Mouse (Mus musculus) kidney, postnatal 4 days (tissue): ENCODE data around the gene Gm11060.

Experiments
- DNase-seq, 2 experiments: peaks; one replicate each; pipeline ENCODE4 v3.0.0; 2021; ENCODE audit warnings: mixed read lengths in 2 of 2

Gm11060 gene

DNA sequence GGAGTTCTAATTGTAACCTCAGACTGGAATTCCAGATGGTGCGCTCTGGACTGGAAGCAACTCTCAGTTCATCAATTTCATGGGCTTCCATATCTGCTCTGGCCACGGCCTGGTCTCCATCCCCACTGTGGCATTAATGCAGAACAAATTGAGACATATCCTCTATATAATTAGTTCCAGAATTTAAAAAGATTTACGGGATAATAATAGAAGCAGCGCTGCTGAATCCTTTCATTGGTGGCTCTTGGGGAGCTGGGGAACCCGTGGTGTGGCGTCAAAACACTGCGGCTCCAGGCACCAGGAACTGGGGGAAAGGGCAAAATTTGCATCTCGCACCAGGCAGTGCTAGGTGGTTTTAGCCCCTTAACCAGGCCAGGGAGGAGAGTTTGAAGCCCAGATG, 30.4 kb downstream of the Gm11060 start:
- DNase-seq = peak in 1 of 2 experiments; percentile 30

DNA sequence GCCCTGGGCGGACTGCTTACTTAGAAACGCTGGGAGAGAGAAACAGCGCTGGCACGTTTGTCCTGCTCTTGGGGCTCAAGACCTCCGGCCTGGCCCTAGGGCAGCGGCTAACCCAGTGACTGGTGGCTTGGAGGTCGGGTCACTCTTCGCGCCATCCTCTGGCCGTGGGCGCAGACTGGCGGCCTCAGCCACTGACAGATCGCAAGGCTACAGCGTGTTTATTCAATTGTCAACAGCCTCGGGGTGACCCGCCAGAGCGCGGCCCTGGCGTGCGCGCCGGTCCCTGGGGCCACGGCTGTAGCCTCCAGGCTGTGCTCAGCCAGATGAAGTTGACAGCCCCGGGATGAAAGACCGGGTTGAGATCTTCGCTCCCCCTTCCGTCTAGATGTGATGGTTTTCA, 31.1 kb downstream of the Gm11060 start:
- peak; percentile 57 to 69 for DNase-seq

DNA sequence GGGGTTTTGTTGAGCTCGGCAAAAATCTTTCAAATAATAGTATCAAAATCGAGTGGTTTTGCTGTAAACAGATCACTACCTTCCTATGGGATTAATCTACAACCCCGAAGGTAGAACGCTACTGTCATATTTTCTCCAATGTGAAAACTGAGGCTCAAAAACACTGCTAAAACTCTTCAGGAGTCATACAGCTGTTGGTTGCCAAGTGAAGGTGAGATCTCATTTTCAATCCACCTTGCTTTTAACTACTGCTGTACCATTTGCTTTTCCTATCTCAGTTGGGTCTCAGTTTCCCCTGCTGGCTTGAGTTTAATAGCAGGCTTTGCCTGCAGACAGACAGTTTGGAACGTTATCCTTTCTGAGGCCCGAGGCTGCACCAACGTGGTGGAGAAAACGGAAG, 31.6 kb downstream of the Gm11060 start:
- no peak for DNase-seq

DNA sequence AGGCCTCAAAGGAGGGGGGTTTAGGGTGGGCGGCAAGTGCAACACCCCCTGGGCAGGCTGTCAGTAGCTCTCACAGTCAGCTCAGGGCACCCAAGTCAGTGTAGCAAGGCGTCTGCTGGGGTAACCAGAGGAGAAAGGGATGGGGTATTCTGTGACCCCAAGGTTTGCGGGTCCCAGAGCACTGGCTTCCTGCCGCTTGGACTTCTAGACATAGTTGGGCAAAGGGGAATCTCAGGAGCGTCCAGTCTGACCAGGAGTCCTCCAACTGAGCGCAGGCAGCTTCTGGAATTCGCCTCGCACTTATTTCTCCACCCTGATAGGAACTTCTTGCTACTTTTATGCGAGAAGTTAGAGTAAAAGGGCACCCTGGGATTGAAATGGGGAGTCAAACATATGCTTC, 32.1 kb downstream of the Gm11060 start:
- DNase-seq = no peak

DNA sequence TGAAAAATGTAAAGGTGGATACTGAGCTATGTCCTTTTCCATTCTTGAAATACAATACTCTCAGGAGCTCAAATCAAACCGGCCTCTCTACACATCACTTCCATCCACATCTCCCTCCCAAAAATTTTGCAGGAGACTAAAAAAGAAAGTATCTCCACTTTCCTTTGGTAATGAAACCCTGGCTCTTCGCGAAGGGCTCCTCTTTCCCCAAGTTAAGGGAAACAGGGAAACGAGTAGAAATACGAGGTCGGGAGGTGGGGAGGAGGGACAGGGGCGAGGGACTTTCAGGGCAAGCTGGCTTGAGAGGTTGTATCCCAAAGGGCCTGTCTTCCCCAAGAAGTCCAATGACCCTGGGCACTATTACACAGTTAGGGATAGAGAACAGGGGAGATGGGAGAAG, 32.6 kb downstream of the Gm11060 start:
- no peak for DNase-seq

DNA sequence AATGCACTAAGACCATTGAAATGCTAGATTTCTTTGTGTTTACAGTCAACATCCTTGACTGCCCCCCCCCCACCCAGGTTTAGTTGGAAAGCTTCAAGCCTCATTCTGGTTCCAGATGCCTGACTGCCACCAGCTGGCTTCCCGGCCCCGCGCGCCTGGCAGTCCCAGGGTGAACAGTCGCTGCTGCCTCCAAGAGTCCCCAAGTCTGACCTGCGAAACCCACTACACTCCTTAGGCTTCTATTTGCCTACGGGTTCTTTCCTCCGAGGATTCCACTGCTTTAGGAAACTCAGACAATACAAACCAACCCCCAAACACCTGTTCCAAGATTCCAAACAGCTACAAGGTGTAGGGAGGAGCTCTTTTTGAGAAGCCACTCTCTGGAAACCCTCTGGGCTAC, 33.4 kb downstream of the Gm11060 start:
- peak; percentile 47 to 61 for DNase-seq

DNA sequence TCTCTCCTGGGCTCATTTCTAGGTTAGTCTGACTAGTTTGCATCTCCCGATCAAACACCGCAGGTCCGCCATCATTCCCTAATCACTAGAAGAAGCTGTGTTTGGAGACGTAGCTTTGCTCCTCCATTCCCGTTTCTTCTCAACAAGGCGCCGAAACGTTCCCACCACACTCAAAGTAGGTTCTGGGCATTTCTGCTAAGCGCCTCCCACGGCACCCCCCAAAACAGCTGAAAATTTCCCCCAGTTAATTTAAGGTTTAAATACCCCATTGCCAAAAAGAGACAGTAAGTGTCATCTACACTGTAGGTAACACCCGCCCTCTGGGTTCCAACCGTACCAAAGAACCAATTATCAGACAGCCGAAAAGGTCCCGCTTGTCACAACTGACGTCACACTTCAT, 33.8 kb downstream of the Gm11060 start:
- DNase-seq = no peak

DNA sequence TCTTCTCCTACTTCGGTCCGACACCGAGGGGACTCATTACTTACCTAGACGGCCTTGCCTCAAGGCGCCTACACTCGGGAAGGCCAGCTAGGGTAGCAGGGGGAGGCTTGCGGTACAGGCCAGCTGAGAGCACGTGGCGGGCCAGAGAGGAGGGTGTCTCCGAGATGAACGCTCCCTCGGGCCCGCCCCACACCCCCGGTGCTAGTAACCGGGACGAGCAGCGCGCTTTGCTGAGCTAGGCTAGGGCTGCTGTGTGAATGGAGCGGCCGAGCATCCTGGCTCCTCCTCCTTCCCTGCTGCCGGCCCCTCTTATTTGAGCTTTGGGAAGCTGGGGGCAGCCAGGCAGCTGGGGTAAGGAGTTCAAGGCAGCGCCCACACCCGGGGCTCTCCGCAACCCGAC, 34.5 kb downstream of the Gm11060 start, which contains the start of gene Wt1:
Gene Wt1, plus strand, starts transcription at position 251 of the 400 bp plus-strand sequence.
- DNase-seq = peak; percentile 85 to 92

DNA sequence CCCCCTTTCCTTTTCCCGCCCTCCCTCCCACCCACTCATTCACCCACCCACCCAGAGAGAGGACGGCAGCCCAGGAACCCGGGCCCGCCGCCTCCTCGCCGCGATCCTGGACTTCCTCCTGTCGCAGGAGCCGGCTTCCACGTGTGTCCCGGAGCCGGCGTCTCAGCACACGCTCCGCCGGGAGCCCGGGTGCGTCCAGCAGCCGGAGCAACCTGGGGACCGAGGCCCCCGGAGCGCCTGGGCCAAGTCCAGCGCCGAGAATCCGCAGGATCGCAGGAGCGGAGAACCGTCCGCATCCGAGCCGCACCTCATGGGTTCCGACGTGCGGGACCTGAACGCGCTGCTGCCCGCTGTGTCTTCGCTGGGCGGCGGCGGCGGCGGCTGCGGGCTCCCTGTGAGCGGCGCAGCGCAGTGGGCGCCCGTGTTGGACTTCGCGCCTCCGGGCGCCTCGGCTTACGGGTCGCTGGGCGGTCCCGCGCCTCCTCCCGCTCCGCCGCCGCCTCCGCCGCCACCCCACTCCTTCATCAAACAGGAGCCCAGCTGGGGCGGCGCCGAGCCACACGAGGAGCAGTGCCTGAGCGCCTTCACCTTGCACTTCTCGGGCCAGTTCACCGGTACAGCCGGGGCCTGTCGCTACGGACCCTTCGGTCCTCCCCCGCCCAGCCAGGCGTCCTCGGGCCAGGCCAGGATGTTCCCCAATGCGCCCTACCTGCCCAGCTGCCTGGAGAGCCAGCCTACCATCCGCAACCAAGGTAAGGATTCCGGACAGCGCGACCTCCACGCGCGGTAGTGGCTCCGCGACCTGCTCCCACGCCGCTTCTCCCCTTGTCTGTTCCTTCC, 35.1 kb downstream of the Gm11060 start:
- DNase-seq = peak; percentile 61 to 73

DNA sequence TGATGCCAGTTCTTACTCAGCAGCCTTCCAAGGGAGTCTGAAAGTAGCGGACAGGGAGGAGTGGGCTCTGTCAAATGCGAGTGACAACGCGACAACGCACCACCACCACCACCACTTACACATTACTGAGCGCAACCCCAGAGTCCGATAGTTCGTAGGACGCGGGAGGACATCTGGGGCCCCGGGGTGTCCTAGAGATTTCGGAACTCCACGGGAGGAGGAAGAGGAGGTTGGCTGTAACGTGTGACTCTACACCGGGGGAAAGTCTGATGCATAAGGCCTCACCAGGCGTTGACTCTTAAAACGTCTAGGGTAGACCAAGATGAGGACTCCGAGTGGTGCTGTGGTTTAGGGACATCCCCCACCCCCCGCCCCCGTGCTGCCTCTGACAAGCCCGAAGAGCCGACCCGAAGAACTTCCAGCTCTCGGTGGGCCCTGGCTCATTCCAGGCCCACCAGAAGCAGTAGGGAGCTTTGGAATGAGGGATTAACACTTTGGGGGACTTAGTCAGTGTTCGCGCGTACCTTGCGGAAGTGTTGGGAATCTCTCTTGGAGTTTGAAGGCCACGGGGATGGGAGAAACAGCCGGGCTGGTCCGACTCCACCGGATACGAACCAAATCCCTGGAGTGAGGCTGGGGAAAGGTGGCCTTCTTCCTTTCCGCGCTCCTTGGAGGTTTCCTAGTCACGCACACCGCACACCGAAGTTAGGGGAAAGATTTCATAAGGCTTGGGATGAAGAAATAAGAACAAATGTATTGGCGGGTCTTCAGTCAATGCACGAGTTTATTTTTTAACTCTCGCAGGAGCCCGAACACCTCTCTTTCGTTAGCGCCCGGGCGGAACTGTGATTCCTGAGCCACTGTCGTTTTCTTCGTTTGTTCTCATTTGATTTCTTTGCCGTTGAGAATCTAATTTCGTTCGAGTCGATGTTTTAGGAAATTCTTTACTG, 36.0 kb downstream of the Gm11060 start:
- peak; percentile 43 to 55 for DNase-seq

DNA sequence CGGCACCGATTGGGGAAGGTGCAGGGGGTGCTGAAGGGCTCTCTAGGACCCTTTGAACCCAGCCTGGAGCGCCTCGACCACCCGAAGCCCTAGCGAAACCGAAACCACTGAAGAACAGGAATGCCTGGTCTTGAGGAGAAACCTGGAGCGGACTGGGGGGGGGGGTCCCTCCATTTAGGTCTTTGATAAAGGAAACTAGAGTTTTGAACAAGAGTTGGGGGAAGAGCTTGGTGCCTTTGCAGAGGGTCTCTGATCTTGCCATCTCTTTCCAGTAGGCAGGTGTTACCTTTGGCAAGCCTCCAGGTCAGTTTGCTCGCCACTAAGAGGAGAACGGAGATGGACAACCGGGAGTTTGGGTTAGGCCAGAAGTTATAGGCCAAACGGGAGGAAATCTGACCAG, 36.7 kb downstream of the Gm11060 start:
- peak; percentile 32 to 53 for DNase-seq

DNA sequence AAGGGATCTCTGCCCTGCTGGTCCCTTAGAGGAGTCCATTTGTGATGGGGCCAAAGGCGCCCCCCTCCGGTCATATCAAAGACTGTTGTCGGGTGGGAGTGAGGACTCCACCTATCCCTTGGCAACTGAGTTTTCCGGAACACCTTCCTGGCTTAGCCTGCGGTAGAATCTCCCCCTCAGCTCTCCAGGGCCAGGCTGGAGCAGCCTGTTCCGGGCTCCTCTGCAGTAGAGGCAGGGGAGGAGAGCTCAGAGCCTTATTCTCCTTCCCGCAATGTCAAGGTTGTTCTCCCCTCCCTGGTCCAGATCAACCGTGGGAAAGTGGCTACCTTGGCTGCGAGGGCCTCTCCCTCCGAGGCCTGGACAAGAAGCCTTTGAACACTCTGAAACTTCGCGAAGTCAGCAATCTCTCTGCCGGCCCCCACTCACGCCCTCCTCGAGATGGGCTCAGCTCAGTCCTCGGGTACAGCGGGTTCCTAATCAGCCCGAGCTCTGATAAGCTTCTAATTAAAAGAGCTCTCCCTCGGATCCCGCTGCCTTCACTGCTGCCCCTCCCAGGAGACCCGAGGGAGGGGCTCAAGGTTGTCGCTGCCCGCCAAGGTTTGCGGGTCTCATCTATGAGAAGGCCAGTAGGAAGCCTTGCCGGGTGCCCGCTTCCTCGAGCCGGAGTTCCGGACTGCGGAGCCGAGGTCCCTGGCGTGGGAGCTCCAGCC, 38.7 kb downstream of the Gm11060 start:
- DNase-seq = peak; percentile 67 to 79

DNA sequence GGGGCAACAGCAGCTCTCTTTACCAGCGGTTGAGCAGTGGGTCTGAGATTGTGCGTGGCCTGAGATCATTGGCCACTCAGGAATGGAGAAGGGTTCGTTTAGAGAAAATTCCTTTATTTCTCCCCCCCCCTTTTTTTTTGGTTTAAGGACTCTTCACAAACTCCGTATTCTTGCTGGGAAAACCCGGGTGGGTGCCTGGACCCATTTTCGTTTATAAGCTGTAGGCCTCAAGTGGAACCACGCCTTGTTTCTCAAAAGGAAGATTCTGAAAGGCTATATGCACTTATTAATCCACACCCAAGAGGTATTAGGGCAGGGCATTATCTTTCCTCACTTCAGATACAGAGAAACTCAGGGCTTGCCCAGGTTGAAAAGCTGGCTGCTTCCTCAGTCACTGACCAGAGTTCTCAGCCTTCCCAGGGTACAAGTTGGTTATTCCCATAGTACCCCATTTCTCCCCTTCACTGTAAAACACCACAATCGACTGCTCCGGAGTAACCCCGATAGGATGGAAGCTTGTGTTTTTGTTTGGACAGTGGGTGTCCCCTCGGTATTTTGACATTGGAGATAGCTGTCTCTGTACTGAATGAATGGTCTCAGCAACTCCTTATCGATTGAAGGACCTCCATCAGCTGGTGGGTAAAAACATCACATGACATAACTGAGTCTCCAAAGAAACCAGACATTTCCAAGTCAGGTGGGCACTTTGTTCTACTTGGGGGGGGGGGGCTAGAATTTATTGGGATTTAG, 39.4 kb downstream of the Gm11060 start:
- DNase-seq = no peak

DNA sequence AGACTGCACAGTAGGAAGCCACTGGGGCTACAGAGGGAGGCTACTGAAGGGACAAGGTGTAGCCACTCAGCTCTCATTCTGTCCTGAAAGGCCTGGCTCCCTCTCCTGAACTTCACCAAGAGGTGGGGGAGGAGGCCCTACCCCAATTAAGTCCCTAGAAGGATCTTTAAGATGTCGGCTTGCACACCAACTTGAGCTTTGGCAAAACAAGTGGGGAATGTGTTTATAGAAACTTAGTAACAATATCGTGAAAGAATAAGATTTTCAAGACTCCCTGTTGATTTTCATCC, 39.9 kb downstream of the Gm11060 start:
- no peak for DNase-seq

DNA sequence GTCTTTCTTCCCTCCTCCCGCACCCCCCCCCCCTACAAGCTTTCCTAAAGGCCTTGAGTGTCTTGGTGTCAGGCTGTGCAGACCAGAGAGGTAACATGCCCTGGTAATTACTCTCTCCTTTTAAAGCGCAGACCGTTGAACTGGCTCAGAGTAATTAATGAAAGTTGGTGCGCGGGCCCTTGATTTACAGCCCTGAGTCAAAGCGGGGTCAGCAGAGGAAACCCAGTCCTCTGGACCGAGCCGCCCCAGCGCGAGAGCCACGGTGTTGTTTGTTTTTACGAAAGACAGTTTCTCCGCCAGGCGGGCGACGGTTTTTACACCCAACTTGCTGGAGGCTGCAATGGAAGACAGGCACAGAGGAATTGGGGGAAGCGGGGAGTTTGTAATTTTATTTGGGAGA, 40.5 kb downstream of the Gm11060 start:
- peak; percentile 73 to 83 for DNase-seq

DNA sequence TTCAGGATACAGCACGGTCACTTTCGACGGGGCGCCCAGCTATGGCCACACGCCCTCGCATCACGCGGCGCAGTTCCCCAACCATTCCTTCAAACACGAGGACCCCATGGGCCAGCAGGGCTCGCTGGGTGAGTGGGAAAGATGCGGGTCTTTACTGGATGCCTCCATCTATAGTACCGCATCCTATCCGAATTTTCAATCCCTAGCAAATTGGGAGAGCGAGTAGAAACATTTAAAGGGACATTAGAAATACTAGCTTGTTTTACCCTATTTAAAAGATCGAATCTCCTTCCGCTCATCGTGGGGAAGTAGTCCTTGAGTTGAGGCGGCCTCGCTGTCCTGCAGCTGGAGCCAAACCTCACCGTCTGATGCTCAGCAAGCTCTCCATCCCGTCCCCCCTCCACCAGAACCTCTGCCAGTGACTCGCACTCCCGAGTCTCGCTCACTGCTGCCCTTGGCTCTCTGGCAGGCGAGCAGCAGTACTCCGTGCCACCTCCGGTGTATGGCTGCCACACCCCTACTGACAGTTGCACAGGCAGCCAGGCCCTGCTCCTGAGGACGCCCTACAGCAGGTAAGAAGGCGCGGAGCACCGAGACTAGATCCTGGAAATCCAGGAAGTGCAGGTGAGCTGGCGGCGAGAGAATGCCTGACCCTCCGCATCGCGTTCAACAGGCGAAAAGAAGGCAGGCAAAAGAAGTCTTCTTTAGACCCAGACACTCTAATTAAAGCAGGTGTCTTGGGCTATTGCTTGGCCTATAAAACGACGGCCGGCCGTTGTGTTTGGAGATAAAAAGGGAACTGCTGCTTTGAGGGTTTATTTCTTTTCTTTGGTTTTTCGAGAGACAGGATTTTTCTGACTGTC, 41.3 kb downstream of the Gm11060 start:
- peak; percentile 32 to 52 for DNase-seq

DNA sequence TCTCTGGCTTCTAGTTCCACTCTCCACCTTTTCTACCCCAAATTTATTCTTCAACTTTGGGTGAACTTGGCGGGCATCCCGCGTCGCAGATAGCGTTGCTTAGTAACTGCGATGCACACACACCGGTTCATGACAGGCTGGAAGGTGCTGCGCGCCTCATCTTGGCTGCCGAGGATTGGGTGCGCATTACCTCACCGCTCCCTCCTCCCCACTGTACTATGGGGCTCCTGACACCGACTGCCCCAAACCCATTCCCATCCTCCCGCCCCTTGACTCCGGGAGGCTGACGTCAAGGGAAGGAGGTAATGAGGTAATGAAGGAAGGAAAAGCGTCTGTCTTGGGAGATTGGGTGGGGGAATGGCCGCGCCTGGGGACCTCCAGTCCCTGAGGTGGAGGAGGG, 42.5 kb downstream of the Gm11060 start:
- peak; percentile 49 to 56 for DNase-seq

DNA sequence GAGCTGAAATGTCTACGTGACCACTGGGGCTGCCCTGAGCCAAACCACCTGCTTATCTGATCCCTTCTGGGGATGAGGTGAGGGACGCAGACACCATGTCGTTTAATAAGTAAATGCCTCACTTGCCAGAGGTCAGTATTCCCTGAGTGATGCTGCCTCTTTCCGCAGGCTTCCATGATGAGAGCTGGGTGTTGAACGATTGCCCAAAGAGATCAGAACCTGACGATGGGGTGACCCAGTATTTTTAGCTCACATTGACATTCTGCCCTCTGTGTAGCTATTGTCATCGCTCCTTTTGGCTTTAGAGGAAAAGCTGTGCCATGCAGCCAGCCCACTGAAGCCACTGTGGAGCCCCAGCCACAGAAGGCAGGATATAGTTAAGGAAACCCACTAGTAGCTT, 47.7 kb downstream of the Gm11060 start:
- DNase-seq = no peak

DNA sequence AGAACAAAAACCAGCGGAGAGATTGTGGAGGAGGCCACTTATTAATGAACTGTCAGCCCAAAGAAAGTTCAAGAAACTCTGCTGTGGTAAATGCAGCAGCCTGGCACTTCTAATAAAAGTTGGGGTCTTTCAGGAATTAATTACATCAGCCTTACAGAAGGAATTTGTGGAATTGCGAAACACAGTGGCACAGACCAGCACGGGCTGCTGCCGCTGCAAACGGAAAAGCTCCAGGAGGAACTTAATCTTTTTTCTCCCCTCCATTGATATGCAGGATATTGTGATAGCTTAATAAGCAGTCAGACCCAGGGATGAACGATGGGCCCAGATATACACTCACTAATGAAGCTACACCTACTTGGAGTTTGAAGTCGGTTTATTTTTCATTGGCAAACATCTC, 49.6 kb downstream of the Gm11060 start:
- DNase-seq = no peak
